Mouse (Mus musculus) frontal cortex, postnatal 25 days (tissue): Measurements from ENCODE around the gene Zscan2.

Experiments
- DNase-seq, 2 experiments: peaks; one replicate each; pipeline ENCODE4 v3.0.0; 2022; ENCODE audit warnings: low spot score in 2 of 2

Gene Zscan2

DNA sequence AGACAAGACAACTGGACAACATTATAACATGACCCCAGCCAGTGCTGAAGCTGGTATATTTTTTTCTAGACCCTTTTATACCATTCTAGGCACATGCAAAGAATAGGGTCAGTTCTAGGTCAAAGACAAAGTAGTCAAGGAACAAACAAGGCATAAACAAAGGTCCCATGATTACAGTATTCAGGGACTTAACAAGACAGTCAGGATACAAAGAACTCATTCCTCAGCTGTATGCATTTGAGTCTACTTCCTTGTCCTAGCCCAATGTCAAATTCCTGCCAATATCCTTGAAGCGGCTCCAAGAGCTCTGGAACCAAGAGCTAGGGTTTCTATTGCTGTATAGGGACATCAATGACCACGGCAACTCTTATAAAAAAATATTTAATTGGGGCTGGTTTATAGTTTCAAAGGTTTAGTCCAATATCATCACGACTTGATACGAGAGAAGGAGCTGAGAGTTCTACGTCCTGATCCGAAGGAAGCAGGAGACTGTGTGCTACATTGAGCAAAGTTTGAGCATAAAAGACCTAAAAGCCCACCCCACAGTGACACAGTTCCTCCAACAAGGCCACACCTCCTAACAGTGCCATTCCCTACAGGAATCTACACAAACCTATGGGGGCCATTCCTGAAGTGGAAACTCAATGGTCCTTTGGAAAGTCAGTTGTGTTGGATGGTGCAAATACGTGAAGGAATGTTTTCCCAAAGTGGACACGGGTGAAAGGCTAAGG, 16.6 kb upstream of the Zscan2 start:
- no peak for DNase-seq

DNA sequence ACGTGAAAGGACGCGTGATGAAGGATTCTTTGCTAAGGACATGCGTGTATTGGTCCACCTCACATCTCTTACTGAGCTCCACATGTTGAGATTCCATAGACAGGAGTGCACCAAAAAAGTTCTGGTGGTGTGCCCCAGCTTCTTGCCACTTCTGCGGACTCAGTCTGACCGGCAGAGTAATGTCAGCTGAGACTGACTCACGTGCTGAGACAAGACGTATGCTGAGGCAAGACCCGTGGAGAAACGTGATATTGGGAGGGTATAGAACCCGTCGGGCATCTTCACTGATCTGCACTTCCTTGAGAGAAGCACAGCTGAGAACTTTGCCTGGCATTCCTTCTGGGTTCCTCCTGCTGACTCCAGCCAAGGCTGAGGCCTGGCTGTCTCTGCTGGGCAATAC, 16.0 kb upstream of the Zscan2 start:
- no peak for DNase-seq

DNA sequence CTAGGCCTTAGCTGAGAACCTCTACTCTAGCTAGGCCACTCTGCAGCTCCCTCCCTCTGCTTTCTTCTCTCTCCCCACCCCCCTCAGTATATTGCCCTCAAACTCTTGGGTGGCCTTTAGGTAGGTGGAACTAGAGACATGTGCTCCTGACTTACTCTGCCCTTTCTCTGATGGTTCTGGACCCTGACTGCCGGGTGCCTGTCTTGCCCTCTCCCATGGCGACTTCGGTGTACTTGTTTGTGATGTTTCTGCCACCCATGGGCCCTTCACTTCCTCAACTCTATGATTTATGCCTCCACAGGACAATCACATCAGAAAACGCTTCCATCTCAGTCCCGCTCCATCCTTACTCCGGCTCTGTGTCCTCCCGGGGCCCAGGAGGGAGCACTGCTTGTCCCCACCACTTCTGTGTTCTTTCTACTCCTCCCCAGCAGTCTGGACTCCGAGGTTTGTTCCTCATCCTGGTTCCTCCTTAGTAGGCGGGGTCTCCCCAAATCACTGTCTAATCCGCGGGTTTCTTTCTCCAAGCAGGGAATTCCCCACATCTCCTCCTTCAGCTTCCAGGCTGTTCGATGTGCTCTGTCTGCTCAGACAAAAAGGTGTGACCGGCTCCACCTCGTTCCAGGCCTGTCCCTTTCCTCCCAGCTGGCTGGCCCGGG, 15.0 kb upstream of the Zscan2 start:
- no peak for DNase-seq

DNA sequence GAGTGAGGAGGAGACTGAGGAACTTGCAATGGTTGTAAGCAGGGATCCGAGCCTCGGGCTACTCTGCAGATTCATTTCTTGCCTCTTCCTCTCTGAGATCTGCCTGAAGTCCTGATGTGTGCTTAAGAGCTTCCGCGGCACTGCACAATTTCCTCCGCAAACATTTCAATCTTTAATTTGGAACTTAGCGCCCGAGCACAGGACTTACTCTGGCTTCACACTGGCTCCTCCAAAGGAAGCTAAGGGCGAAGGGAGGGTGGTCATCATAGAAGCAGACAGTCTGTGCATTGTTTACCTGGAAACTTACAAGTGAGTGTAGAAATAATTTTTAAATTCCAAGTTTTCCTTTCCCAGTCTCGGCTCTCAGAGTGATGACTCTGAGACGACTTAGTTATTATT, 14.4 kb upstream of the Zscan2 start:
- DNase-seq: no peak

DNA sequence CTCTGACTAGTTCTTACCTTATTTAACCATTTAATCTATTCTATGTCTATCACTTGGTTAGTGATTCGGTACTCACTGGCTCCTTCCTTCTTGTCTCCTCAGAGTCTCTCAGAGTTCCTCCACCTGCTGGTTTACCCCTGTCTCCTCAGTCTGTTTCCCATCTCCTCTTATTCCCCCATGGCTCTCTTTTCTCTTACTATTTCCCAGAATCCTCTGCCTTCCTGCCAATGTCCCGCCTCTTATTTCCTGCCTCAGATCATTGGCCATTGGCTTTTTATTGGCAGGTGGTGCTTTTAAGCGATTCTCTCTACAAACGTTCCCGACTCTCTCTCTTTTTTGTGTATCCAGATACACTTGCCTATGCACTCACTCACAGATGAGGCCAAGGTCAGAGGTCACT, 14.0 kb upstream of the Zscan2 start:
- no peak for DNase-seq

DNA sequence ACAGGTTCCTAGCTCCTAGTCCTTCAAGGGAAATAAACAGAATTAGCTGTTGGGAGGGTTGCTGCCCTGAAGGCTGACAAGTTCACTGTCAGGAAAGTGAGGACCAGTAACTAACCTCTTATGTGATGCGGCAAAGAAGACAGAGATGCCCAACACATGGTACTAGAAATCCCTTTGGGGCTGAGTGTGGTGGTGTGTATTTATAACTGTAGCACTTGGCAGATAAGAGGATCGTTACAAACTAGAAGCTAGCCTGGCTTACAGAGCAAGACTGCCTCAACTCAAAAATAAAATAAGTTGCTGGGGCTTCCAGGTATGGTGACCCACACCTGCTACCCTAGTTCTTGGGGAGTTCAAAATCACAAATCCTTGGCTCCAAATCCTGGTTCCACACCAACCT, 11.5 kb upstream of the Zscan2 start:
- no peak for DNase-seq

DNA sequence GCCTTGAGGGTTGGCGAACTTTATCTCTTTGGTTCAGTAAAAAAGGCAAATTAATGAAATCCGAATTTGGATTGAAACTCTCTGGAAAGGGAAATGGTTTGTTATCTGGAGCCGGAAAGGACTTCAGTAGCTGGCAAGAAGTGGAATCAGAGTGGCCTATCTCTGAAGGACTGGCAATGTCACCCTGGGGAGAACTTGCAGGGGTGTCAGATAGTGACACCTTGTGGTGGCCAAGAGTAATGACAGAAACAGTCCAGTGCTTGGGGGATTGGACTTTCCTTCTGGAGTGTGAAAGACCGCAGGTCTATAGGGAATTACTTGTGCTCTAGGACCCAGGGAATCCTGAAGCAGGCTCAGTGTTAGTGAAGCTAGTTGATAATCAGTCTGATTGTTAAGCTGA, 11.0 kb upstream of the Zscan2 start:
- DNase-seq: no peak

DNA sequence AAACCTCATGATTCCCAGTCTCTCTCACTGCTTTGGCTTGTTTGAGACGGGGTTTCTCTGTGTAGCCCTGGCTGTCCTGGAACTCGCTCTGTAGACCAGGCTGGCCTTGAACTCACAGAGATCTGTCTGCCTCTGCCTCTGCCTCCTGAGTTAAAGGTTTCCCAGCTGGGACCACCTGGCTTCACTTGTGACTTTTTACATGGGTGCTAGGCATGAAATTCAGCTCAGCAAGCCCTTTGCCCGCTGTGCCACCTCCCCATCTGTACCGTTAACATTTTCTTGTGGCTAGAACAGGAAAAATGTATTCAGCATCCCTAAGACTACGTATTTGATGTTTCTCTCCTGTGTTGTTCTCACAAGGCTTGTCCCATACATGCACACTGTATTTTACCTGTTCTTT, 10.2 kb upstream of the Zscan2 start:
- DNase-seq: no peak

DNA sequence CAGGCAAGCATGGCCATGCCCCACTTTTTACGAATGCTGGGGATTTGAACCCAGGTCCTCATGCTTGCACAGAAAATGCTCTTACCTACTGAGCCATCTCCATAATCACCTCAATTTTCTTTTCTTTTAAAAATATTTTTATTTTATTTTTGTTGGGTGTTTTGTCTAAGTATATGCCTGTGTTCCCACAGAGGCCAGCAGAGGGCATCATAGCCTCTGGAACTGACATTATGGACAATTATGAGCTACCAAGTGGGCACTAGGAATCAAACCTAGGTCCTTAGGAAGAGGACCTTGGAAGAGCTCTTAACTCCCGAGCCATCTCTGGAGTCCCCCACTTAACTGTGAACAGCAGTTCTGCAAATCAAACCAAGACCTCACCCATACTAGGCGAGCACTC, 7.5 kb upstream of the Zscan2 start:
- DNase-seq: no peak

DNA sequence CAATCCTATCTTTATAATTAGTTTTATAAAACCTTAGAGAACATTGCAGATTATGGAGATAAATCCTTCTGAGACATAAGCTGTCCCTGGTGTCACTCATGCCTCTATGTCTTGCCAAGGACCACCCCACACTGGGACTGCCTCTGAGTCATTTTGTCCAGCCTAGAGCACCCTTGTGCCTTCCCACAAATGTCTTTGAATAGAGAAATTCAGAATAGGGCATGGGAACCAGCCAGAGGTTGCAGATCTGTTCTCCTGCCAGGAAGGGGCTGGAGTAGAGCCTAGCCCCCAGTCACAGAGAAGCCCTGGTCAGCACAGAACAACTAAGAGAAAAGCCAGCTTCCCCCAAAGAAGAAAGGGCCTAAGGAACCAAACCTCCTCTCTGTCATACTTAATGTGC, 5.4 kb upstream of the Zscan2 start:
- no peak for DNase-seq

DNA sequence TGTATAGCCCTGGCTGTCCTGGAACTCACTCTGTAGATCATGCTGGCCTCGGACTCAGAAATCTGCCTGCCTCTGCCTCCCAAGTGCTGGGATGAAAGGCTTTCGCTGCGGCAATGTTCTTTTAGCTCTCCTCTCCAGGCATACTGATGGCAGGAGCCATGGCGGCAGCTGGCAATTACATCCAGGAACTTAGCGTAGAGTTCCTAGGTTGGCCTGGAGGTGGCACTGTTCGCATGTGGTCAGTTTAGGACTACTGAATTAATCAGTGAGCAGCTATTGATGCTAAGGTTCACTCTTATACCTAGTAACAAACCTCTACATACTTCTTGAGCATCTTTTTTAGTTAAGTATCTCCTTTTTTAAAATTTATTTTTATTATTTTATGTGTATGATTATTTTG, 3.5 kb upstream of the Zscan2 start:
- peak; percentile 50 to 70 for DNase-seq

DNA sequence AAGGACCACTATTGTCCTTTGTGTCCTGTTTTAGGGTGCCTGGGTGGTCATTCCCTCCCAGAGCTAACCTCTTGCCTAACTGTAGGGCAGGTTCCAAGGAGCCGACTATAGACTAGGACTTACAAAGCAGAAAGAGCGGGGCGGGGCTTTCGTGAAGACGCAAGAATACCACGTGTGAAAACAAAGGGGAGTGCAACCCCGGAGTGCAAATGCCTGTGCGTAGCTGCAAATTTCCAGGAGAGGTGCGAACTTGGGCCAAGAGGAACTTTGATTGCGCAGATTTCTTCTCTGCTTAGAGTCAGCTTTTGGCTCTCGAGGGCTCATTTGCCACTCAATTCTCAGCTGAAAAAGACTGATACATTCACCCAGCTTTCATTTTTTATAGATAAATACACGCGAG, 493 bp upstream of the Zscan2 start:
- peak in 1 of 2 experiments; percentile 49 for DNase-seq

DNA sequence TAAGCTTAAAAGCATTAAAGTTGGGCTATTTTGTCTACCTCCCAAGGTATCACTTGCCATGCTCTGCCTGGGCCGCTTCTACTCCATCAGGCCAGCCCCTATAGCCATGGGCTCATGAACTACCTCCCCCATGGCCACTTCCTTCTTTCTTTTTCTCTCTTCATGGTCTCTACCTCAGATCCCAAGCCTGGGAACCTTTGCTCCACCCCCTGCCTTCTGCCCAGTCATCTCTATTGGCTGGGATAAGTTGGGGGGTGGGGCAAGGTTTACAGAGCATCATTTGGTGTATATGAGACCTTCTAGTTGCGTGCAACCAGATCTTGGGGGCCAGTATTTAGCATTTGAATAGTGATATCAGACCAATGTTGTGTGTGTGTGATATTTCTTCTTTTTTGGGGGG, 1.8 kb downstream of the Zscan2 start:
- no peak for DNase-seq

DNA sequence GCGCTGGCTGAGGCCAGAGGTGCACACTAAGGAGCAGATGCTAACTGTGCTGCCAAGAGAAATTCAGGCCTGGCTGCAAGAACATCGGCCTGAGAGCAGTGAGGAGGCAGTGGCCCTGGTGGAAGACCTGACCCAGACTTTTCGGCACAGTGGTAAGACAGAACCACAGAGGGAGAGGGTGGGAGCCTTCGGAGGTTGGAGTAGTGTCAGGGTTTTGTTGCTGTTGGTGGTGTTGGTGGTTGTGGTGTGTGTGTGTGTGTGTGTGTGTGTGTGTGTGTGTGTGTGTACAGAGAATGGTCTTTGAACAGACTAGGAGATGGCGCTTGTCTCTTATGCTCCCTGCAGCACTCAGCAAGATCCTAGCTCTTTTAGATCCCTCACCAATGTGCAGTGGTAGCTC, 2.8 kb downstream of the Zscan2 start:
- no peak for DNase-seq

DNA sequence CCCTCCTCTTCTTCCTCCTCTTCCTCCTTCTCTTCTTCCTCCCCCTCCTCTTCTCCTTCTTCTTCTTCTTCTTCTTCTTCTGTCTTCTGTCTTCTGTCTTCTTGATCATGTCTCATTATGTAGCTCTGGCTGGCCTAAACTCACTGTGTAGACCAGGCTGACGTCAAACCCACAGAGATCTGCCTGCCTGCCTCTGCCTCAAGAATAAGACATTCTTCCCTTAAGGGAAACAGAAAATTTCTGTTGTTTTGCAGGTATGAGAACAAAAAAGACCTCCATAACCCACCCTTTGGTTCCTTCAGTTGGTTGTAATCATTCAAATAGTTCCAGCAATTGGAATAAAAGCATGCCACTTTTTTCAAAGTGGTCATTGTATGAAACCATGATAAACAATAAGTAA, 3.4 kb downstream of the Zscan2 start:
- DNase-seq: no peak

DNA sequence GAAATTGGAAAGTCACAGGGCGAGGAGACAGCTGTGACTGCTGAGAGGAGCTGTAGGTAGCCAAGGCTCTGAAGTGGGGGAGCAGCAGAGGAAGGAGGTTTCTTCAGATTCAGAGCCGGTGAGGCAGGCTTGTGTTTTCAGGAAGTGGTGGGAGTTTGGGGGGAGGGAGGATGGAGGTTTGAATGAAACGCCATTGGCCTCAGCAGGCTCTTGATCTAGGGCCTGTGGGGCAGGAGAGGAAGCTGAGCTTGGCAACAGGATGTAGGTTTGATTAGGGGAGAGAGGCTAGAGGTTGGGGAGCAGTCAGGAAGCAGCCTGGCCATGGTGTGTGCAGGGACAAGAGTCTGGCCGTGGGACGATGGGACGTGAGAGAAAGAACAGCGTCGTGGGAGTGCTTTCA, 4.1 kb downstream of the Zscan2 start:
- DNase-seq: no peak

DNA sequence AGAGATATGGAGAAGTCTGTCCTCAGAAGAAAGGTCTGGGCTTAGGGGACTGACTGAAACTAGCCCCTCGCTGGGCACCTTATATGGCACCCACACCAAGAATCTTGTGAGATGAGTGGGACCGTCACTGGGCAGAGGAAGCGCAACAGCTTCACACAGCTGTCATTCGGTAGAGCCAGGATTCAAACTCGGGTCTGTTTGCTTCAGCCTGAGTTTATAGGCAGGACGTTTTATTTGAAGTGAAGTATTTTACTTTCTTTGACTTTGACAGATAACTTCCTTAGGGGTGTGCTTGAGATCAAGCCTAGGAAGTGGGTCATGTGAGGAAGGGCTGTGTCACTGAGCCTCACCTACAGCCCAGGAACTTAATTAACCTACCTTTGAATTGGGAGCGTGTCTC, 4.8 kb downstream of the Zscan2 start:
- DNase-seq: no peak

DNA sequence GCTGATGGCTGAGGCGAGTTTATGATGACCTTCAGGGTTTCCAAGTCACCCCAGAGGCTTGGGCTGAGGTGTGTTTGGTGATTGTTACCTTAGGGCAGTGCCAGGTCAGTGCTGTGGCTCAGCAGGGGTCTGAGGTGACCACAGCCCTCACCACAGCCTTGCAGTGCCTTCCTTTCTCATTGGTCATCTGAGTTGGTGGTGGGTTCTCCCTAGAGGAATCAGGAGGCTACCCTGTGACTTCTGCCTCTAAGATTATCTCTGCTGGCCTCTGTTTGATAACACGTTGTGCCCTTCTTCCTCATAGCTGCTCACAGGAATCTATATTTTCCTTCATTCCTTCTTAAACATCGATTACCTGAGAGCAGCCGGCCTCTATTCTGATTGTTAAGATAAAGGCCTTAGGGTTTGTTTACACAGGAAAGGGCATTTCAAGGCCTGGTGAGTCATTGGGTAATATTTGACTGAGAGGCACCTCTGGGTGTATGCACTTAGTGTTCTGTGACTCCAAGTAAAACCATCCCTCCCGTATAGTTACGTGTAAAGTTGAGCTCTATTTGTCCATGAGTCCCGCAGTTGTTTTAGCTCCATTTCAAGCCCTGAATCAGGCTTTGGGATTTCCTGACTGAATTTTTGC, 5.9 kb downstream of the Zscan2 start:
- DNase-seq: no peak

DNA sequence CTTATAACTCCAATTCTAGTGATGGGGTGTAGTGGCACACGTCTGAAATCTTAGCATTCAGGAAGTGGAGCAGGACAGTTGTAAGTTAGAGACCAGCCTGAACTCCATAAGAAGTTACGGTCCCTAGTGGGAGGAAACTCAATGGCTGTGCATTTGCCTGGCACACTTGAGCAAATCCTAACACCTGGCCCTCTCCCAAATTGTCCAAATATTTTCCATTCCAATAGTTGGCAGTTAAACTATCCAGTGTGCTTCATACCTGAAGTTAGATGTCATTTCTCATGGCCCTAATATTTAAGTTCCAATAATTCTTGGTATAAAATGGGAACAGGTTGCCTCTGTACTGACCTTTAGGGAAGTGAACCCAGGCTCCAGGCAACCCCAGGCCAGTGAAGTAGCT, 8.0 kb downstream of the Zscan2 start:
- no peak for DNase-seq

DNA sequence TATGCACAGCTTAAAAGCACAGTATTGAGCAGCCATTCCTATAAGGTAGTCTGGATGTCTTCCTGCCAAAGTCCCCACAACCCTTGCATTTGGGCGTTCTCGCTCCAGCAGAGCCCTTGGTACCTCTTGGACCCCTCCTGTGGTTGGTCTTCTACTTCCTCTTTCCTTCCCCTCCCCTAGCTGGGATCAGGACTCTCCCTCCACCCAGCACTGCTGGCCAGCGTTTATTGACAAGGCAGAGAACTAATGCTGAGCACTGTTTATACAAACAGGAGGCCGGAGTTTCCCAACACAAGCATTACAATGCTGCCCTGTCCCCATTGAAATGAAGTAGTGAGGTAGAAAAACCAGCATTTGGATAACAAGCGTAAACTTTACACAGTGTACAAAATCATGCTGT, 12.3 kb downstream of the Zscan2 start:
- DNase-seq: no peak

DNA sequence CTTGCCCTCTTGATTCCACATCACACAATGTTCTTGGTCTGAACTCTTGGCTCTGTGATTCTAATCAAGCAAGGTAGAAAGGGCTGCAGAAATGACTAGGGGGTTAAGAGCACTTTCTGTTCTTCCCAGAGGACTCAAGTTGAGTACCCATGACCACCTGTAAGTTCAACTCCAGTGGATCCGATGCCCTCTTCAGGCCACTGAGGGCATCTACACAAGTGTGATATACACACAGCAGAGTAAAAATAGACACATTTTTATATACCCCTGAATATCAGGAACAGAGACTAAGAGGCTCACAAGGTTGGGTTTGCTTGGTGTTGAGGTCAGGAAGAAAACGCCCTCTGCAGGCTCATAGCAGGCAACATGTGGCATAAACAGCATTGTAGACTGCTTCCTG, 12.9 kb downstream of the Zscan2 start:
- DNase-seq: no peak

DNA sequence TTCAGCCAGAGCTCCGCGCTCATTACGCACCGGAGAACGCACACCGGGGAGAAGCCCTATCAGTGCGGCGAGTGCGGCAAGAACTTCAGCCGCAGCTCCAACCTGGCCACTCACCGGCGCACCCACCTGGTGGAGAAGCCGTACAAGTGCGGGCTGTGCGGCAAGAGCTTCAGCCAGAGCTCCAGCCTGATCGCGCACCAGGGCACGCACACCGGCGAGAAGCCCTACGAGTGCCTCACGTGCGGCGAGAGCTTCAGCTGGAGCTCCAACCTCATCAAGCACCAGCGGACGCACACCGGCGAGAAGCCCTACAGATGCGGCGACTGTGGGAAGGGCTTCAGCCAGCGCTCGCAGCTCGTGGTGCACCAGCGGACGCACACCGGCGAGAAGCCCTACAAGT, 15.0 kb downstream of the Zscan2 start:
- DNase-seq: no peak

DNA sequence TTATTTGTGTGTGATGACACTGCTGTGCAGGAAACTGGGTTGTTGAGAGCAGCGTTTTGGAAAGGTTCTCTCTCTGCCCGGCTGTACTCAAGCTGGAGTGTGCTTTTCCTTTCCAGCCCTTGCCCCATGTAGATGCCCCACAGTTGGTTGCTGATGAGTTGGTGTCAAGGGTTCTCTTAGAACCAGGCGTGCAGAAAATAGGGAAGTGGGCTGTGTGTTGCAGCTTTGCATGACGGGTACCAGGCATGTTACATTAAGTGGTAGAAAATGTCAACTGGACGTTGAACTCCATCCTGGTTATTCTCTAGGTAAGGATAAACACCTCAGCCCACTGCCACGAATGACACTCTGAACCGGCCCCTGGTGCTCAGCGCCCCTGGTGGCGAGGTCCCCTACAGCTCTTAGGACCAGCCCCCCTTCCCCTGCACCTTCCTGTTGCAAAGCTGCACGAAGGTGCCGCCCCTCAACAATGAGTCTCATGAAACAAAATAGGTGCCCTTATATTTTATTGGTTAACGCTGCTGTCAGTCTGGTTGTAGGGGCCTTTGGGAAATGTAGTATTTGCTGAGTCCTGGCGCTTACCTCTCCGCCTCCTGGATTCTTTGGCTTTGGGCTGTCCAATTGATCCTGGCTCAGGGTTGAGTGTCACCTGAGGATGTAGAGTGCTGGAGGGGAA, 22.2 kb downstream of the Zscan2 start:
- no peak for DNase-seq
